Mouse (Mus musculus) embryo, embryonic 11 days (tissue): Measurements from ENCODE around the gene Hoxa7.

Experiments used
- DNase-seq: peaks from one replicate; pipeline ENCODE4 v3.0.0-alpha.2; 2015

Hoxa7 gene

DNA sequence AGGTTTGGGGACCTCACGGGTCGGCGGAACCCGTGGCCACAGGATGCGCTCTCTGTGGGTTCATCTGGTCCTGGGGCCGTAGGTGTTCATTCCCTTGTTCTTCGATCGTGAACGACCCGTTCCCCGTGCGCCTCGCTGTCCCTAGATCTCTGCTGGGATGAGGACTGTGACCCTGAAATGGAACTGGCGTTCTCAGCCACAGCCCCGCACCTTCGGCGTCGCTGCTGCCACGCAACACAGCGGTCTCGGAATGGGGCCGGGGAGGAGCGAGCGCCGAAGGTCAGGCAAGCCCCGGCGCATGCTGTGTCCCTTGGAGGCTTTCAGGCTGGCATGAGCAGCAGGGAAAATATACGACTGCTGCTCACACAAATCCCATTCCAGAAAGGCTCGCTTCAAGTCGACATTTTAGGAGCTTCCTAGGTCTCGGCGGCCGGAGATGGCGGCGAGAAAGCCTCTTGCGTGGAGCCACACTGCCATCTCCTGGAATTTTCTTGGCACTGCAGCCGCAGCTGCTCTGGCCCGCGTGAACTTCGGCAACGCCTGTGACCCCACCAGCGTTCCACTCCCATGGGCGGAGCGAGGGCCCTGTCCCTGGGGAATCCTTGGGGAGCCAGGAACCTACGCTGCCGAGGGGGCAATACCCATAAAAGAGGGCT, at the start of gene Hoxa7:
TSS of gene Hoxa7 (minus strand) at position 518 of the 656 bp plus-strand sequence.
- peak; percentile 93 for DNase-seq

DNA sequence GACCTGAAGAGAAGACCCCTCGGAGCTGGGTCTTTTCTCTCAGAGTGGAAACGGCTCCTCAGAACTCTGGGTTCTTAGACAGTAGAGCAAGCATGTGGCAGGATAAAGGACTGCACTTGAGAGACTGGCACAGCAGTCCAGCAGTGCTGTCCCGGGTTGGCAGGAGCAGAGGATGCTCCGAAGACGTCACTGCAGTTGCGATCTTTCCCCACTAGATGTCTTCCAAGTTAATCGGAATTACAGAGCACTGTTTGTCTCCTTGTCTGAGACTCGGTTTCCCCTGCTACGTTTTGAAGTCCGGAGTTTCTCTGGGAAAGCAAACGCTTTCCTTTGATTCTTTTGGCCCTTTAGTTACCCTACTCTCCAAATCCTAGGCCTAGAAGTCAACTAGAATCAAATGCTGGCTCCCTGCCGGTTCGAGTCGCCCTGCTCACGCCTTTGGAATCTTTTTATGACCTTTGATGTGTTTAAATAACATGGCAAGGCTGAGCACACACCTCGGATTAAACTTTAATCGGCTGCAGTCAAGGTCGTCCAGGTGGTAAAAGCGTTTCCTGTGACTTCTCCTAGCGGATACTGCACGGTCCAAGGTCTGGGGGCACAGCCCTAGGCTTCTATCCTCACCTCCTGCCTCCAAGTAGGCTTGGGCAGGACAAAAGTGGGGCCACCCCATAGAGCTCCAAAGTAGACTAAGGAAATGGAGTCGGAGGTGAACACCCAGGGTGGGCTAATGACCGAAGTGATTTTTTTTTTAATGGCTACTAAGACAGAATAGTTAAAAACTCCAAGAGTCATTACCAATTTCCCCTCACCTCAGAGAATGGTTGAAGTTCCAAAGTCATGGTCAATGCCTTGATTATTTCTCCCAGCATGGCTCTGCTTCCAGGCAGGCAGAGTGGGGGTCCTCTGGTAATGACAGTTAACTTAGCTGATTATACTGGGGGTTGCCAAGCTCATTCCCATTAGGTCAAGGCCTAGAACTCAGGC, 49.1 kb upstream of the Hoxa7 start:
- peak; percentile 87 for DNase-seq

DNA sequence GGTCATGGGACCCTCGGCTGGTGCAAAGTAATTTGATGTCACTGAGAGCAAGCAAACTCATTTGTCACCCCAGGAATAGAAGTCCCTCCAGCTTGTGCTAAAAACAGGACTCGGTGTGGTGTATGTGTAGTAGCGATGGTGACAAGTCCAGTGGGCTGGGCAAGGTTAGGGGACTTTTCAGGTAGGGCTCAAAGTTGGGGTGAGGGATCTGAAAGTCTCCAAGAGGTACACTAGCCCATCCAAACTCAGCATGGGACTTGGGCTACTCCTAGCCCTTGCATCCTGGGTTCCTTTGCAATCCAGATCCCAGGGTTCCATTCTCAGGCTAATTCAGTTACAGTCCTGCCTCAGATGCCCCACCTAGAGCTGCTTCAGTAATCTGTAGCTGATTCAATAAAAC, 47.1 kb upstream of the Hoxa7 start:
- DNase-seq, result peak; percentile 16

DNA sequence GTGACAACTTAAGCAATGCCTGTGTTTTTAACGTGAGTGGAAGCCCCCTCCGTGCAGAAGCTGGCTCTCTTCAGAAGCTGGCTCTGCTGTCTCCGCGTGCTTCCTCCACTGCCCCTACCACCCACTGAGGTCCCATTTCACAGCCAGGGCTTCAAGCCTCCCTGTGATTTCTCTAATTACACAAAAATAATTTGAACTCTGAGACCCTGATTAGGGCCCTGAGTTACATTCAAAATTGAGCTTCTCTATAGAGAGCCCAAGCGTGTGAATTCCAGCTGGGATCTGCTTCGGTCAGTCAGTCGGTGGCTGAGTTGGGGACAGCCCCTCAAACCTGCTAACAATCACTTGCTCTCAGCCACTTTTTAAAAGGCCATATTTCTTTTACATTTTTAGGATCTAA, 46.7 kb upstream of the Hoxa7 start:
- peak; percentile 31 for DNase-seq

DNA sequence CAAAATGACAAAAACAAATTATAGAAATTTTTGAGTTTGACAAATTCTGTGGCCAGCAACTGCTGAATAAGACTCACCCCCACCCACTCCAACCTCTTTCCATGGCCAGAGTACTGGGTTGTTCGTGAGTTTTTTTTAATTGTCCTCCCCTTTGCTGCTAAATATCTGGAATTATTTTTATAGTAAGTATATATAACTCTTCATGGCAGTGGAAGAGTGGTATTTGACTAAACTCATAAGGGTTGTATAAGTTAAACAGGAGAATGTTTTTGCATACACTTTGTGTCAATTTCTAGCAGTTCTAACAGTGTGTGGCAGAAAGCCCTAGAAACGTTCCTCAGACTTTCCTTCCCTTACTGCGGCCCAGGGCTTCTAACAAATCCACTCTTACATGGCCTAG, 46.0 kb upstream of the Hoxa7 start:
- DNase-seq, result peak; percentile 22

DNA sequence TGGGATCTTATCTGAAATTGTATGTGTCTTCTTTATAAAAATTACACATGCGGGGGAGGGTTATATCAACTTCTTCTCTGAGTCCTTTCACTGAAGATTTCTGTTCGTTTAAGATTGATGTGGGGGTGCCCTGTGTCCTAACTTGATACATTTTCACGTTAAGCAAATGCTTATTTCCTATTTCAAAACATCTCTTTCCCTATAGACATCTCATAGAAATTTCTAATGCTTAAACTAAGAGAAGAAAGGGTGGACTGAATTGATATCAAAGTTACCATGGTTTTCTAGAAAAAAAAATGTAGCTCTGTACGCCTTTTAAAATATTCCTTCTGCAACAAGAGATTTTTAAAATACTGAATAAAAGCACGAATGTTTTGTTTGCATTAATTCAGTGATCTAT, 45.6 kb upstream of the Hoxa7 start:
- DNase-seq, result peak; percentile 24

DNA sequence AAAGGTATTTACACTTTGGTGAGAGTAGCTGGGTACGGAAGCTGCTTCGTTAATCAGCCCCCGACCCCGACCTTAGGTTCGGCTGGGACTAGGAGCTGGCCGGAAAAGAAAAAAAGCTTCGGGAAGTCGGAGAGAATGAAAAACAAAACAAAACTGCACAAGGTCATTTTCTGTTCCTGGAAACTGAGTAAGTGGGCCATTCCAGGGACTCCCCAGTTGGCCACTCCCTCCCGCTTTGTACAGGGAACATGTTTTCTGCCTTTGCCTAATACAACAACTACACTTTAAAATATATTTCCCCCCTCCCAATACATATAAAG, 45.0 kb upstream of the Hoxa7 start:
- DNase-seq, result no peak

DNA sequence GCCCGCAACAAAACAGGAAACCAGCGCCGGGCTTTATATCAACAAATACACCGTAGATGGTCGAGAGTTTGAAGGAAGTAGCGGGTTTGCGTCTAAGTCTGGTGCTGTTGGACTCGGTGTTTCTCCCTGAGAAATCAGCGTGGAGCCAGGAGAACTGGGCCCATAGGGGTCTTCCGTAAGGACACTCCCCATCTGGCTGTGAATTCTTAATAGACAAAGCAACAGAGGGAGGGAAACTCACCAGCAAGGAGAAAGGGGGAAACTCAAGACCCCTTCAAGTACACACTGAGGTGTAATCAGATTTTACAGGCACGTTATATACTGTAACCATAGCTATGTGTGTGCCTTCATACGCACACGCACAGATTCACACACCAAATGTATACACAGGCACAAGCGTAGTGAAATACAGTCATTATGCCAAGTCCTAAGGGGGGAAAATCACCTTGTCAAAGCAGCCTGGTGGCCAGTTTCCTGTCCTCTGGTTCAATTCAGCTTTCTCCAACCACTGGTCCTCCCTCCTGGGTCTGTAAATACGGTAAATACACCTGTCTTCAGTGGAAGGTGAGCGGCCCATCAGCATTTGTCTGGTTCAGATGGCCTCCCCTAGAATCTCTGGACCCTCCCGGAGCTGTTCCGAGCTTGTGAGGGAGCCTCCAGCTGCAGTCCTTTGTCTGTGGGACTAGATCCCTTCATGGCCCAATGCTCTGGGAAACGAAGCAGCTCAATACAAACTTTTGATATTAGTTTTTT, 44.4 kb upstream of the Hoxa7 start:
- DNase-seq, result peak; percentile 53

DNA sequence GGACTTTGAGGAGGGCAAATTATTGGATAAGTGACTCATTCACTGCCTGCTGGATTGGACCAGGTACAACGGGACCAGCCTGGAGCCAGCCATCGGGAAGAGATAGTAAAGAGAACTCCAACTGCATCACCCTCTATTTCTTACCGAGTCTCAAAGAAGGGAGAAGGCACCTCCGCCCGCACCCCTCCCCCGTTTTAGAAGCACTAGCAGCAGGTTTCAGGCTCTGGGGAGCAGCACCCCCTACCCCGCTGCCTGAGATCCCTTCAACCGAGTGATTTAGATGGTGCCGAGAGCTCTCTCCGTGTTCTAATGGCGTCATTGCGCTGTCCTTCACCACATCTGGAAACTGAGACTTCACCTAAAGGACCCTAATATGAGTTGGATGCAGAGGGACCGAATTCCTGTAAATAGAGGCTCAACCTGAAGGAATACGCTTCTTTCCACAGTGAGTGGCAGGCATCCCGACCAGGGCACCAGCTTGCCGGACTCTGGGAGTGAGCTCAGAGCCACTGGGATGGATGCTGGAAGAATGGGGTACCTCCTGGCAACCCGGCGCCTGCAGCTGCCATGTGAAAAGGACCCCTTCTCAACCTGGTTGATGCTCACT, 43.8 kb upstream of the Hoxa7 start:
- DNase-seq, result peak; percentile 45

DNA sequence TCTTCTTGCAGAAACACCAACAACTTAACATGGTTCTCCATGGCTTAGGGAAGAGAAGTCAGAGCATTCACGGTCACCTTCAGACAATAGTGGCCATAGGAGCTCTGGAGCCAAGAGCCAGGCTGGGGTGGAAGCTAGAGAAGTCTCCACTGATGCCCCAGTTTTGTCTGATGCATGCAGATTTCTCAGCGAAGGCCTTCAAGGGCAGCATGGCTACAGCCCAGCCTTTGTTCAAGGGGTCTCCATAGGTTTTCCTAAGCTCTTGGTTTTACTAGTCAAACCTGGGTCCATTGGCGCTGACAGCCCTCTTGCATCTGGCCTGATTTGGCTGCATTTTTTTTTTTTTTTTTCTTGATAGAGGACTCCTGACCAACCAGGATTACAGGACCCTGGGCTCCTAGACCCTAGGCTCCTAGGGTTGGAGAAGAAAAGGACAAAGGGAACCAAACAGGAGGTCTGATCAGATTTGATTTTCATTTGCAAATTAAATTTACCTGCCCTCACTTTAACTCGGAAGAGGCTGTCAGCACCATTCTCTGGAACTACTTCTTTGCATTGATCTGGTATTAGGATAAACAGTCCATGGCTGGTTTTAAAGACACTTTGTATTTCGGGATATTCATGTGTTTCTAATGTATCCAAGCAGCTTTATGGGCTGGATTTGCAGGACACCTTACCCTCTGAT, 42.6 kb upstream of the Hoxa7 start:
- DNase-seq, result peak; percentile 27

DNA sequence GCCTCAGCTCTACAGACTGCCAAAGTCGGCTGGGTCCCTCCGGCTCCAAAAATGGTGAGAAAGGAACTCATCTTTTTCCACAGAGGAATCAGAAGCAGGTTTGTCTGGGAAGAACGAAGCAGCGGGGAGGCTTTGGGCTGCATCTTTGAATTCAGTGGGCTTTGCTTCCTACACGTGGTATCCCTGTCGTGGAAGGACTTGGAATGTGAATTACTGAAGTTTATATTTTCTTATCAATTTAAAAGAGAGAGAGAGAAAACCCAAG, 41.6 kb upstream of the Hoxa7 start:
- DNase-seq, result peak; percentile 47

DNA sequence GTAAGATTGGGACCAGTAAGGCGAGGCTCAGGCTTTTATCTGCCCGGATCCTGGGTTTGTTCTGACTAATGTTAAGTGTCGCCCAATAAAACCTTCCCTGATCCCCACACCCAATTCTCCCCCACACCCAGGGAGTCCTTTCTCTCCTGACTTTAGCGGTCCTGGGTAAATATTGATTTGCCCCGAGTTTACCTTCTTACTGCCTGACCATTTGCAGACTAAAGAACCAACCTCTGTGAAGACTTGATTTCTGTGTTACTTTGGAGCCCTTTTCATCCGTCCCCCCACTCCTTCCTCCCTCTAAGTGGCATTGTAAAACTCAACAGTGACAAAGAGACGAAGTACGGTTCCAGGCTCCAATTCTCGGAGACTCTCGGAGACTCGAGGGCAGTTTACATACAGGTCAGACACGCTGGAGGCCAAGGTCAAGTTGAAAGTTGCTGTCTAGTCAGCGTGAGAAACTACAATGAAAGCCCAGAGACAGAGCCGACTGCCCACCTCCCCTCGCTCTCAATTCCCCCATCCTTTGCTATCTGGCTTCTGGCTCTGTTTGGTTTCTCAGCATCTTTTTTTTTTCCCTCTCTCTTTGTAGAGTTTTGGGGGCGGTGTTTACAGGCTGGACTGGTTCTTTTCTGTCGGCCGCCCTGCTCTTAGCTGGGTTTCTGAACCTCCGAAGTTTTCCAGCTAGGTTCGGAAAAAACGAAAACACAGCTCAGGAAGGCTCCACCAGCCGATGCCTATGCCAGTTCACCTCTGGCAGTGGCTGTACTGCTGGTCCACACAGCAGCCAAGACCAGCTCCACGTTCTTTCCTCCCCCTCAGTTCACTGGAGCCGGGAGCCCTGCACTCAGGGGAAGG, 41.0 kb upstream of the Hoxa7 start:
- DNase-seq, result peak; percentile 38

DNA sequence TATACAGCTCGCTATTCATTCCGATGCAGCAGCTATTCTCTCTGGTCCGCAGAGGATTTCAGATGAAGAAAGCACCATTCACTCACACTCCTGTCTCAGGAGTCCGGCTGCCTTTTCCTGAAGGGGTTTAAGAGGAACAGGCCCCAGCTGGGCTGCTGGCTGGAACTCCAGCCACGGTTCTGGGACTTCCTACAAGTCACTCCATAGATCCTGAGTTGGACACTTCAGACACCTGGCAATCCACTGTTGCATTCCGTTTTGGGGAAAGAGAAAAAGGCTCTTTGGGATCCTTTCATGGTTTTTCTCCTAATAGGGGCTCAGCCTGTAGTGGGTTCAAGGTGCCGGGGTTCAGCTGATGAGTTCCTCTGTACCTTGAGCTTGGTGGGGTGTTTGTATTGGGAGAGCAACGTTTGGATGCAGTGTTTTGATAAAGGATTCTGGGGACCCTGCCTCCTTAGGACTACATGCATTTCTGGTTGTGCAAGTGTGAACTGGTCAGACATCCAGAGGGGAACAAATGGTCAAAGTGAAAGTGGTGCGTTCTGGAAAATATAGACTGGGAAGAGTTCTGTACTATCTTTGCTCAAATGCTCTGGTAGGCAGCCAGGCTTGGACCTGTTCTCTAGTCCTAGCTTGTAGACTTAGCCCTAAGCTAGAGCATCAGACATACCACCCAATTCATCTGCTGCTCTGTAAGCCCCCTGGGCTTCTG, 40.3 kb upstream of the Hoxa7 start:
- peak; percentile 42 for DNase-seq

DNA sequence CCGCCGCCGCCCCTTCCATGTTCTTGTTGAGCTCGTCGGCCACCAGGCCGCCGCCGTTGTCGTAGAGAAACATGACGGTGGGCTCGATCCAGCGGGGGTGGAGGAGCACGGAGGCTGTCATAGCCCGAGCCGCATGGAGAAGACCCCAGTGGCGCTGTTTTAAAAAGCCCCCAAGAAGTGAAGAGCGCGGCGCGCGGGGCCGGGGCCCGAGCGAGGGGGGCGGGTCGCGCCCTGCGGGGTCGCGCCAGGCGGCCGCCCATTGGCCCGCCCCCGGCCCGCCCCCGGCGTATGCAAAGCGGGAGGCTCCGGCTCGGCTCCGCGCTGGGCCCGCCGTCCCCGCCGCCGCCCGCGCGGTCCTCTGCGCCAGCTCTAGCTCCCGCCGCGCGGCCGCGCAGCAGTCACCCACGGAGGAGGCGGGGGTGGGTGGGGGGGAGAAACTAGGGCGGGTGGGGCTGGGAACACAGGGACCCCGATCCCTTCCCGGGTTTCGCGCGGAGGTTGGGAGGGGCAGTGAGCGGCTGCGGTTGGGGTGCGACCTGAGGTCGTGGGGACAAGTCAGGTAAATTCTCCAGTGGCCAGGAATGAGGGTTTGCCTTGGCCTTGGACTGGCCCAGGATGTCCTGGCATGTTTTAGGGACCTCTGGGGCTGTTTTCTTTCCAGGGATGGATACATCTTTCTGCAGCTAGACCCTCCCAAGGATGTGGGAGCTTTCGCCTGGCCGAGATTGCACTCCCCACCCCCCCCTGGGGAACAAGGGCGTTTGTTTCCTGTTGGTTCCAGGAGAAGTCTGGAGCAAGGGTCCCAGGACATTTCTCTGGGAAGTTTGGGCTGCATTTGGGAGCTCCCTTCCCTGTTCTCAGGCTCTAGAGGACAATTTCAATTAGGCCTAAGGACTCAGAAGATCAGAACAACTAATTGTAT, 39.3 kb upstream of the Hoxa7 start, which contains the start of gene Hoxa13:
TSS of gene Hoxa13 (minus strand) at position 227 of the 922 bp plus-strand sequence.
- peak; percentile 81 for DNase-seq

DNA sequence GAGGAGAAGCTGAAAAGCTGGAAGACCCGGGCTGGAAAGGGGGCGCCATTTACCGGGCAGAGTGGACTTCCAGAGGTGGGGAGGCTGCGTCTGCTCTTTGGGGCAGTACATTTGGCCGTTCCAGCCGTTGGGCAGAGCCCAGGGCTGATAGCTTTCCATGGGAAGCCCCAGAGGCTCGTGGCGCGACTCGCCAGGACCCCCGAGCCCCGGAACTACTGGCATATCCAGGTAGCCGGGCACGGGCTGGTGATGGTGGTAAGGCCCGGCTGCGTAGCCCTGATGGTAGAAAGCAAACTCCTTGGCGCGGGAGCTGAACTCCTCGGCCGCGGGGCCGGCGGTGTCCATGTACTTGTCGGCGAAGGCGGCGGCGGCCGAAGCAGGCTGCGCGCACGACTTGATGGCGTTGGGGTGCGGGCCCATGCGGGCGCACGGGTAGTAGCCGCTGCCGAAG, 38.2 kb upstream of the Hoxa7 start:
- DNase-seq, result peak; percentile 63

DNA sequence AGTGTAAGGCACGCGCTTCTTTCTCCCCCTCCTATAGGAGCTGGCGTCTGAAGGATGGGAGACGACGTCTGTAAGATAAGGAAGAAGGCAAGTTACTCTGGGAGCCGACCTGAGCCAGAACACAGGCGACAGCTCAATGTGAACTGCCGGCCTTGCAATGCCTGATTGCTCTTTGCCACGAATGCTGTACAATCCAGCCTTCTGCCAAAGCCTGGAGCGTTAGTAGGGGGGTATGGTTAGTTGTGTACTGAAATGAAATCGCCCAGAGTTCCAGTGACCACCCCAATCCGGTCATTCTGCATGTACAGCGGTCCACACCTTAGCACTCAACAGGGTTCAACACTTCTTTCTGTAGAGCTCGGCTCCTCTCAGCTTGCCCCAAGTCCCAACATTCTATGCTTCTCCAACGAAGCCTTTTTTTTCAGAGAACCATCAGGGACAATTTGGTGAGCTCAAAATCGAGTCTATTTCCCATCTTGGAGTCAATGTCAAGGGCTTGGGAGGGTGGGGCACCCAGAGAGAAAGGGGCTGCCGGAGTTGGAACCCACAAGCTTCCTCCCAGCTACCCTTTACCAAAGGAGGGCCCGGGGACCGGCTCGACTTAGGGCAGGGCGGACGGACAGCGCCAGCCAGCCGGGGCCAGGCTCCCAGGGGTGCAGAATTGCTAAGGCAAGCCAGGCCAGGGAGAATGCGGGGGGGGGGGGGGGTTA, 37.6 kb upstream of the Hoxa7 start:
- no peak for DNase-seq

DNA sequence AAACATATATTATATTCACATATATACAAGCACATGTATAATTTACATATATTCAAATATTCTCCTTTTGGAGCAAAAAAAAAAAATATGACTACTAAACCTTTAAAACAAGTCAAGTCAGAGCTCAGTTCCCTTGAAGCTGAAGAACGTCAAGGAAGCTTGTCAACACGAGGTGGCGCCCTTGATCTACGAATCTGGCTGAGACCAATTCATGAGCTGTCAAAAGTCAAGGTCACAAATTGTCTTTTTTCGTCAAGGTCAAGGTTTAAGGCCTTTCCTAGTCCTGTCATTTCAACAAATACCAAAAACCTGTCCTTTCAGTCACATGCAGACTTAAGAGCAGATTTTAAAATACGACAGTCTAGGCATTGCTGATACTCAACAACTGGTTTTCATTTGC, 35.3 kb upstream of the Hoxa7 start:
- peak; percentile 91 for DNase-seq

DNA sequence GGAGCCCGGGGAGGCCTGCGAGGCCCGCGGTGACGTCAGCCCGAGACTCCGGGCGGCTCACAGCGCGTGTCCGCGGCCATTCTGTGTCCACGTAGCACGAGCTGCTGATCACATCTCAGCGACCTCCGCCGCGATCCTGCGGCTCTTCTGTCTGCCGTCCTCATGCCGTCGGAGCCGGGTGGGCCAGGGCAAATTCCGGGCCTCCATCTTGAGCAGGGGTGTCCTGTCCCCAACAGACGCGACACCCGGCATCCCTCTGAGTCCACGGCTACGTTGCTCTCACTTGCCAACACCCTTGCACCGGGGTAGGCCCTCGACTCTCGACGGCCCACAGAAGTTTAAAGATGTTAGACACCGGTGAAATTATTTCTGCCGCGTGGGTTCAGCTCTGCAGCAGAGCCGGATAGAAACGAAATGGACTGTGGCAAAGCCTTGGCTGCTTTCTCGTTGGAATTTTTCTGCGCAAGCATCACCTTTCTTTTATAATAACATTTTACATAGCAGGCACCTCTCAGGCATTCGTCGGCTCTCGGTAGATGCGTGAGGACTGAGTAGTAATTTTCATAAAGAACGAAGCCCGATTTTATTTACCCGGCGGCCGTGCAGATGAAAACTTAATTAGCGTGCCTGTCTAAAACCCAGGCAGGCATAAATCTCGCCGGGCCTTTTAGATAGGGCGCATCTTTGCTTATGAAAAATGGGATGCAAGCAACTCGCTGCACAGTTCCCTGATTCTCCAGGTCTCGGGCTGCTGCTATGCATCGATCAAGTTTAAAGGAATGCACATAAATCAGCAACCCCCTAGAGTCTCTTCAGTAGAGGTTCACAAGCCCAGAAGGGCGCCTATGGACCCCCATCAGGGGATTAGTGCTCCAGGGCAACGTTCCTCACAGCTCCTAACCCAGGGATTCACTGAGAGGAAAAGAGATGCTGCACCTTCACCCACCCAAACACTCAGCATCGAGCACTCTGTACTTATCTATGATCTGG, 32.2 kb upstream of the Hoxa7 start:
- no peak for DNase-seq
